Mouse (Mus musculus) cerebellum, adult 2 months (tissue): ENCODE data around the gene Abcg4. TPM values are rescaled to one million over a fixed set of nuclear protein-coding genes. Genes with fewer than 3 reads are reported as not detected.
A peak's percentile ranks its signal among the peaks of the same experiment; 100 is the strongest.

ENCODE experiments used
- DNase-seq, 2 experiments: peaks; one replicate each; pipeline ENCODE4 v3.0.0; 2021
- H3K27ac ChIP-seq: fragments of 200-500 bp; 2 replicates; pipeline ENCODE4 v1.5.1; 2012; ENCODE audit warnings: low read length, control low read depth, inconsistent platforms; ENCODE audit not compliant: insufficient read depth
- H3K27me3 ChIP-seq: fragments of 200-500 bp; 2 replicates; pipeline ENCODE4 v1.6.1; 2012; ENCODE audit warnings: inconsistent platforms, mild to moderate bottlenecking, low read length, moderate library complexity; ENCODE audit not compliant: control insufficient read depth, insufficient read depth
- H3K4me1 ChIP-seq: fragments of 200-500 bp; 2 replicates; pipeline ENCODE4 v1.6.1; 2011; ENCODE audit warnings: low read length; ENCODE audit not compliant: control insufficient read depth, insufficient read depth
- H3K4me3 ChIP-seq: fragments of 200-500 bp; replicated peaks from 2 replicates; pipeline ENCODE3; 2011; ENCODE audit warnings: mild to moderate bottlenecking, low read depth, low read length, control low read depth; ENCODE audit not compliant: insufficient read depth
- CTCF ChIP-seq: fragments of 200-500 bp; IDR thresholded peaks from 2 replicates; pipeline ENCODE4 v1.5.1; 2011; ENCODE audit warnings: low read depth, mild to moderate bottlenecking, control low read depth, low read length, moderate library complexity, borderline replicate concordance; ENCODE audit not compliant: insufficient read depth
- POLR2A ChIP-seq: fragments of 200-500 bp; IDR thresholded peaks from 2 replicates; pipeline ENCODE4 v1.6.1; 2011; ENCODE audit warnings: low read length, control low read depth, borderline replicate concordance; ENCODE audit not compliant: insufficient read depth
- WGBS: fragments of 180-500 bp; shearing (Covaris S2); methylation state at CpG from one replicate; pipeline ENCODE4 v1.1.7; 2018; 5-methylcytosine and 5-hydroxymethylcytosine counted together
- polyA plus RNA-seq: library from polyadenylated mRNA; depleted of rRNA; stranded (reverse); fragments of >200 nt; gene quantifications from 2 replicates; pipeline ENCODE4 v1.2.3, GENCODE M21; 2012

The Abcg4 gene
- polyA plus RNA-seq, 1 experiment: 105 TPM

DNA sequence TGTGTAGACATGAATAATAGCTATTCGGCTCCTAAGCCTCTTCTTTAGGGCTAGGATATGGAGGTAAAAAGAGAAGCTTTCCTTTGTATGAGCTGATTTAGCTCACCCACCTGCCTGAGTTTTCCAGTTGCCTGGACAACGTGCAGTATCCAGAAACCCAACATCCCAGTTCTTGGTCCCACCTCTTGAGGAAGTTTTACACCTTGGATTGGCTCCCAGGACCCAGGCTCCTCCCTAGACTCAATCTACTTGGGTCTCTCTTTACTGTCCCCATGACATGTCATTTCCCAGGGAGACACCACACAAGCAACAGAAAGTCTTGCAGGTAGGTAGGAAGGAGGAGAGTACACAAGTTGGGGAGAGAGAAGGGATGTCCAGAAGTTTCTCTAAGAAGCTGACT is 48.0 kb downstream of the Abcg4 start, which contains the start of gene Ccdc153:
Ccdc153 (plus strand) TSS at position 278 of the 400 bp plus-strand sequence.
- no peak for DNase-seq
- Histone ChIP-seq H3K4me3 (no peak within 1 kb of the TSS), H3K4me1 (no peaks in the 10 kb centered on the region), H3K27me3 (no peaks in the 10 kb centered on the region), H3K27ac (no peak within 1 kb of the TSS)
- no peak for TF ChIP-seq POLR2A
- TF ChIP-seq CTCF: no peak
- 55% methylated on average over 2 of the region's 2 CpGs for whole genome bisulfite sequencing

DNA sequence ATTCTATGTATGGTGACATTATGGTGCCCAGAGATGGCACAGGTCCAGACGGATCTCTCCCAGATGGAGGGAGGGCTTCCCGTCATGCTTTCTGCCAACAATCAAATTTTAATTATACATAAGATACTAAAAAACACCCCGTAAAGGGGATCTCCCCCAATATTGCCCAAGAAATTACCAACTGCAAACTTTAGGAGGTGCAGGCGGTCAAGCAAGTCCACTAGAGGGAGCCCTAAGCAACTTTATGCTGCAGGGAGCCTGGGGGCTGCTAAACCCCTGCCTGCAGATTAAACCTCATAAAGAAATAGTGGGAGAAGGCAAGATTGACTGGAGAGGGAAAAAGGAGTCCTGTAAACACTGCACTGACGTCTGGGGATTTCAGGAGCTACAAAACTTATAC is 49.0 kb downstream of the Abcg4 start:
- peak; percentile 71 for TF ChIP-seq CTCF
- no peak for TF ChIP-seq POLR2A
- Histone ChIP-seq H3K4me3 (no peak overlapping the region), H3K4me1 (no peaks in the 10 kb centered on the region), H3K27me3 (no peaks in the 10 kb centered on the region), H3K27ac (no peak overlapping the region)
- peak; percentile 44 to 47 for DNase-seq
- 4% methylated on average over 5 of the region's 5 CpGs for whole genome bisulfite sequencing

DNA sequence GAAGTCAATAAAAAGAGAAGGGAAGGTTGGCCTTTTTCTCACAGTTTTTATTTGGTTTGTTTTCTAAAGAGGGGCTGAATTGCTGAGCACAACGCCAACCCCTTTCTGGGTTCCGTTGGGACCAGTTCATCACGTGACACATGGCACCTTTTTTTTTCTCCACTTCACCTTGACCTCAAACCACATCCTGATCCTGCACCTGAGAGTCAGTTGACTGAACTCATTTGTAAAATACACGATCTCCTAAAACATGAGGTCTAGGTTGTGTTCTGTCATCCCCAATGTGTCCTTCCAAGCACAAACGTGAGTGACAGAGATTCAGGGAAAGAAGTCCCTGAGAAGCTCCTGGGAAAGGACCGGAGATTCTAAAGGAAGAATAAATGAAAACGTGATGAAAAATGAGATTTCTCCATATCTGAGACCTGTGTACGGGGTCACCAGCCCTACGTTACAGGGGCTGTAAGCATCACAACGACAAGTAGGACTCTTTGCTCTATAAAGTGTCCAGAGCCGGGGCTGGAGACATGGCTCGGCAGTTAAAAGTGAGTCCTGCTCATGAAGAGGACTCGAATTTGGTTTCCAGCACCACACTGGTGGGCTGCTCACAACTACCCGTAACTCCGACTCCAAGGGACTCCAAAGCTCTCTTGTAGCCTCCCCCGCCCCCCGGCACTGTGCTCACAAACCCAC is 49.8 kb downstream of the Abcg4 start:
- H3K27ac ChIP-seq: no peak overlapping the region
- DNase-seq: no peak
- no peak overlapping the region for H3K4me3 ChIP-seq
- TF ChIP-seq POLR2A (no peak), CTCF (no peak)
- H3K27me3 ChIP-seq: no peaks in the 10 kb centered on the region
- 78% methylated on average over 17 of the region's 17 CpGs for WGBS
- H3K4me1 ChIP-seq: no peaks in the 10 kb centered on the region

DNA sequence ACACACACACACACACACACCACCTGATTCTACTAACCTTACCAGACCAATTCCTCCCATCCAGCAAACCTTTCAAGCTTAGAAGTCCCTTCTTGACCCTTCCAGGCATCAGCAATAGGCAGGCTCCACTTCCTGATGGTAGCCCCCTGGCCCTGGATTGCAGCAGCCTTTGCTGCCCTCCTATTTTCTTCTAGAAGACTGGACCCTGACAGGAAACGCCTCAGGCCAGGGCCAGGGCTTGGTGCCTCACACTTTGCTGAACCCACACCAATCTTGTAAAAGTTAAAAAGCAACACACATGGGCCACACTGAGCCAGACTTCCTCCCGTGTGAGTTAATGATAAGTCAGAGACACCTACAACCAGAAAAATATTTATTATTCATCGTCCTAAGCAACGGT is 51.3 kb downstream of the Abcg4 start:
- no peaks in the 10 kb centered on the region for H3K4me1 ChIP-seq
- H3K27ac ChIP-seq: no peak overlapping the region
- H3K4me3 ChIP-seq: no peak overlapping the region
- TF ChIP-seq CTCF: no peak
- no peak for TF ChIP-seq POLR2A
- WGBS: 86% methylated on average over 4 of the region's 4 CpGs
- no peaks in the 10 kb centered on the region for H3K27me3 ChIP-seq
- no peak for DNase-seq

DNA sequence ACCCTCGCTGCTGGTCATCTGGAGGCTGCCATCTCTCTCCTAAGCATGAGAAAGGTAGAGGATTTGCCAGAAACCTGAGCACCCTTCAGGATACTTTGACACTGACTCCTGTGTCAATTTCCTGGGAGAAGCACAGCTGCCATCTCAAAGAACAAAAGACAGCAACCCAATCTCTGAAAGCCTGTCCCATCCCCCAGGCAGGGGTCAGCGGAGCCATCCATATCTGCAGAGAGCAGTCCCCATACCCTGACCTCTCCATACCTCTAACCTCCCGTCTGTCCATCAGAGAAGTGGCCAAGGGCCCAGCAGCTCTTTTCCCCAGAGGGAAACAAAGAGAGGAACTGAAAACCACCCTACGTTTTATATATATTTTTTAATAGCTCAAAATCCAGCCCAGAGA is 51.8 kb downstream of the Abcg4 start:
- WGBS: 75% methylated on average over 4 of the region's 4 CpGs
- no peak overlapping the region for H3K4me3 ChIP-seq
- H3K27me3 ChIP-seq: no peaks in the 10 kb centered on the region
- DNase-seq: no peak
- no peak overlapping the region for H3K27ac ChIP-seq
- peaks cover 5% of the 10 kb centered on the region for H3K4me1 ChIP-seq
- TF ChIP-seq POLR2A (no peak), CTCF (no peak)

DNA sequence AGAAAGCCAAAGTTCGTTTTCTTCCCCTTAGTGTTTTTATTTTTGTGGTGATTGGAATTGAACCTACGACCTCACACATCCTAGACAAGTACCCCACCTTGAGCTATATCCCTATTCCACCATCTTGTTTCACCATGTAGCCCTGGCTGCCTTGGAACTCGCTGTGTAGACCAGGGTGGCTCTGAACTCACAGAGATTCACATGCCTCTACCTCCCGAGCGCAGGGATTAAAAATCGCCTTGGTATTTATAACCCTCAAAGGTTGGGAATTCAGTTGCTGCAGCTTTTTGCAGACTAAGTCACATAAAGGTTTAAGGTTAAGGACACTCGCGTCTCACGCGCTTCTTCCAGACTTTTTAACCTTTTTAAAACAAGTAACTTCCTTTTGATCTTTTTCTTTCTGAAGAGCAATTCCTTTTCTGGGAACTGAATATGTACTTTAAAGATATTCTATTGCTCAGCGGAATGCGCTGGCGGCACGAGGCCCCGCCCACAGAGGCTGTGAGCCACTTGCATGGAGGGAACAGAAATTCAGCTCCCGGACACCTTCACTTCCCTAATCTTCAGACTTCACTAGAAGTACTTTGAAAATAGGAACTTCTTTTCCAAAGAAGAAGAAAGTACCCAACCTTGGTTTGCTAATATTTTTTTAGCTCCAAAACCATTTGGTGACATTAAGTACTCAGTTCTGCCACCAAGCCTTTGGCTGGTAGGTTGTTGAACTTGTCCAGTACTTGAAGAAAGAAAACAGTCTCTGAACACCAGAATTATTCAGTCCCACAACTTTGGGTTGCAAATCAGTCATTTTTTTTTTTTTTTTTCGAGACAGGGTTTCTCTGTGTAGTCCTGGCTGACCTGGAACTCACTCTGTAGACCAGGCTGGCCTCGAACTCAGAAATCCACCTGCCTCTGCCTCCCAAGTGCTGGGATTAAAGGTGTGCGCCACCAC is 53.7 kb downstream of the Abcg4 start:
- TF ChIP-seq CTCF: no peak
- no peak for TF ChIP-seq POLR2A
- WGBS: 31% methylated on average over 19 of the region's 19 CpGs

DNA sequence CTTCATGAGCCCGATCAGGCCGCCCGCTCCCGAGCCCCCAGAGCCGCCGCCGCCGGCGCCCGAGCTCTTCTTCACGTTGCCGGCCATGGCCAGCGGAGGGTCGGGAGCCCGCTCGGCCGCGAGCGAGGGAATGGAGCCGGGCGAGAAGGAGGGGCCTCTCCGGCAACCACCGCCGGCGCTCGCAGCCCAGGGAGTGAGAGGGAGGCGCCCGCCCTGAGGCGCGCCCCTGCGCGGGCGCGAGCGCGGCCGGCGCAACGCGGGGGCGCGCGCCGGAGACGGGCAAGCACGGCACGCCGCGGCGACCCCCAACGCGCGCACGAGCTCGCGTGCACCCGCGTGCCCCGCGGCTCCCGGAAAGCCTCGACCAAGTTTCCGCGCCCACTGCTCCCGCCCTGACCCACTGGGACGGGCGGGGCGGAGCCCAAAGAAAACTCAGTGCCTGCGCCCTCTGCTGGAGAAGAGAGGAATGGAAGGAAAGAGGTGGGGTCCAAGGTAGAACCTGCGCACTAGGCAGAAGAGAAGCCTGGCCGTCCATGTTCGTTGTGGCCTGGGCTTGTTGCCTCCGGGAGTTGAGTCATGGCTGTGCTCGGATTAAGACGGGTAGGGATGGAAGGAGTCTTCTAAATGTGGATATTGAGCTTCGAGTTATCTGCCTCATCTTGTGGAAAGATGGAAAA is 54.5 kb downstream of the Abcg4 start, which contains the start of gene Cbl:
Cbl (minus strand) TSS at position 248 of the 677 bp plus-strand sequence.
- peaks cover 9% of the 10 kb centered on the region for H3K4me1 ChIP-seq
- peak within 1 kb of the TSS; percentile 98 for H3K4me3 ChIP-seq
- H3K27me3 ChIP-seq: no peaks in the 10 kb centered on the region
- DNase-seq: peak; percentile 97 to 99
- TF ChIP-seq POLR2A (peak; percentile 32; the same call in 1 of the 2 replicates), CTCF (peak; percentile 87)
- peak within 1 kb of the TSS; percentile 82 for H3K27ac ChIP-seq
- under 1% methylated on average over 75 of the region's 76 CpGs for WGBS

More for the DNA sequence above, 53.7 kb downstream of the Abcg4 start:
- peak overlapping the region; percentile 98 for H3K4me3 ChIP-seq
- peak overlapping the region; percentile 18; the same call in 1 of the 2 replicates for H3K27ac ChIP-seq
- H3K27me3 ChIP-seq: no peaks in the 10 kb centered on the region
- DNase-seq: peak in 1 of 2 experiments; percentile 30
- peaks cover 9% of the 10 kb centered on the region for H3K4me1 ChIP-seq
